Mouse (Mus musculus): ENCODE results near the gene Sprn. TPM values are rescaled to one million over a fixed set of nuclear protein-coding genes. Genes with fewer than 3 reads are reported as not detected.

The Sprn gene
- total RNA-seq (2021): under 1 TPM in 1 of 2 experiments, not detected in 1; 0.07 TPM
- long read RNA-seq, experiment 1: 0 reads
- long read RNA-seq, experiment 2: 0 reads

GRCm38 (mm10) chr7:140154218-140154927, at the start of gene Sprn:
Gene Sprn, minus strand, starts transcription at chr7:140154877.
- no peak for DNase-seq (ENCODE audit: low spot score)

- no peak for DNase-seq (ENCODE audit: low spot score)
These were observed 46.4 kb upstream of the Sprn start for GRCm38 (mm10) chr7:140201090-140201489.

- DNase-seq (ENCODE audit: low spot score): no peak
These were observed 41.3 kb upstream of the Sprn start for GRCm38 (mm10) chr7:140196002-140196401.

- DNase-seq (ENCODE audit: low spot score): no peak
These were observed 39.4 kb upstream of the Sprn start for GRCm38 (mm10) chr7:140194031-140194430.

GRCm38 (mm10) chr7:140192851-140193250, 38.2 kb upstream of the Sprn start:
- DNase-seq (ENCODE audit: low spot score): no peak

GRCm38 (mm10) chr7:140192445-140192844, 37.8 kb upstream of the Sprn start:
- no peak for DNase-seq (ENCODE audit: low spot score)

GRCm38 (mm10) chr7:140190435-140190834, 35.8 kb upstream of the Sprn start:
- DNase-seq (ENCODE audit: low spot score): no peak

- DNase-seq (ENCODE audit: low spot score): no peak
These were observed 34.0 kb upstream of the Sprn start for GRCm38 (mm10) chr7:140188391-140189328.

GRCm38 (mm10) chr7:140187721-140188390, 33.2 kb upstream of the Sprn start:
- DNase-seq (ENCODE audit: low spot score): no peak

- no peak for DNase-seq (ENCODE audit: low spot score)
These were observed 32.3 kb upstream of the Sprn start for GRCm38 (mm10) chr7:140186646-140187620.

- no peak for DNase-seq (ENCODE audit: low spot score)
These were observed 29.5 kb upstream of the Sprn start for GRCm38 (mm10) chr7:140184206-140184605.

- DNase-seq (ENCODE audit: low spot score): no peak
These were observed 26.0 kb upstream of the Sprn start for GRCm38 (mm10) chr7:140180692-140181091.

- DNase-seq (ENCODE audit: low spot score): no peak
These were observed 24.5 kb upstream of the Sprn start for GRCm38 (mm10) chr7:140179176-140179575.

- DNase-seq (ENCODE audit: low spot score): no peak
These were observed 18.3 kb upstream of the Sprn start, which contains the start of gene Olfr523 for GRCm38 (mm10) chr7:140172936-140173335. Gene Olfr523, plus strand, starts transcription at chr7:140173217.

GRCm38 (mm10) chr7:140170863-140171262, 16.2 kb upstream of the Sprn start:
- no peak for DNase-seq (ENCODE audit: low spot score)

GRCm38 (mm10) chr7:140169386-140169785, 14.7 kb upstream of the Sprn start:
- no peak for DNase-seq (ENCODE audit: low spot score)

GRCm38 (mm10) chr7:140167950-140168349, 13.3 kb upstream of the Sprn start:
- no peak for DNase-seq (ENCODE audit: low spot score)

GRCm38 (mm10) chr7:140164664-140165063, 10.0 kb upstream of the Sprn start, which contains the start of gene Olfr522:
Gene Olfr522, minus strand, starts transcription at chr7:140164764.
- no peak for DNase-seq (ENCODE audit: low spot score)

- DNase-seq (ENCODE audit: low spot score): no peak
These were observed 5.7 kb upstream of the Sprn start for GRCm38 (mm10) chr7:140160363-140160762.

GRCm38 (mm10) chr7:140153829-140154217, 854 bp downstream of the Sprn start:
- DNase-seq (ENCODE audit: low spot score): no peak
